Mouse (Mus musculus) small intestine, adult 2 months (tissue): ENCODE results near the gene Tmem37.

Experiments used
- CTCF ChIP-seq: fragments of 200-500 bp; IDR thresholded peaks from 2 replicates; pipeline ENCODE4 v1.5.1; 2012; ENCODE audit warnings: low read depth, mild to moderate bottlenecking, control low read depth, inconsistent platforms, low read length, moderate library complexity, mixed read lengths; ENCODE audit not compliant: insufficient replicate concordance, insufficient read length; ENCODE audit errors: extremely low read depth
- POLR2A ChIP-seq: fragments of 200-500 bp; IDR thresholded peaks from 2 replicates; pipeline ENCODE4 v1.6.1; 2012; ENCODE audit warnings: low read depth, mild to moderate bottlenecking, control low read depth, inconsistent platforms, low read length, moderate library complexity

GRCm38 (mm10) chr1:120098327-120098726 lies 24.5 kb upstream of the Tmem37 start:
- TF ChIP-seq POLR2A: no peak
- TF ChIP-seq CTCF: peak; percentile 82; the same call in 1 of the 2 replicates
